Mouse (Mus musculus): ENCODE measurements around the gene Cfap73.

Cfap73 gene

DNA sequence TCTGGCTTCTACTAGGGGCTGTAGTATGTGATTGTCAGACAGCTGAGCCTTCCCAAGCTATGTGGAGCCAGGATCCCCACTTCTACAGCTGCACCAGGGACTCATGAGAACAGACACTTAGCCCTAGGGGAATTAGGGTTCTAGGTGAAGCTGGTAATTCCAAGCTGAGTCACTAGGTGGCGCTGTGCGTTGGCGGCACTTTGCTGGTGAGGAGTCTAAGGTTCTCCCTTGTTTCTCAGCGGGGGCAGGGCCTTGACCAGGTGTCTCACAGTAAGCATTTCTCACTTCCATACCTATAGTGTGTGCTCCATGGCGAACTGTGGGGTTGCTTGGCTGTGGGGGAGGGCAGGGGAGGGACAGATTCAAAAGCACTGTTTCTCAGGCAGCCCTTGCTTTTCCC, 14.8 kb downstream of the Cfap73 start:
- CTCF ChIA-PET, result interaction anchor here (0.8 to 2.8 kb wide), 4 partner anchors 34 to 125 kb away, joined by 3 to 29 read pairs (median 5); no protein-coding TSS in a partner anchor

DNA sequence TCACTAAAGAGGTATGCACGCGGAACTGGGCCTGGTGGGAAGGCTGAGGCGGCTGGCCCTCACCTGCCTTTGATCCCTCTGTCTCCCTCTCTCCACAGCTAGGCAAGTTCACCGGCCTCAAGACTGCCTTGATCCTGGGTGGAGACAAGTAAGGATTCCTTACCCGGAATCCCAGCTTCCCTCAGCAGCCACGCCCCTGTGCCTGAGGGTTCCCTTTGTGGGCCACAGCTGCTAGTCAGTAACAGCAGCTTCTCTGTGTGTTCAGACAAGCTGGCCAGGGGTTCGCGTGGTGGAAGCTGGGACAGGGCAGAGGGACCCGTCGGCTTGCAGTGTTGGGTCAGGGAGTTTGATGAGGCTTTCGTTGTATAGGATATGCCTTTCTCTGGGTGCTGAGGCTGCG, 15.3 kb downstream of the Cfap73 start:
- CTCF ChIA-PET, result interaction anchor here (0.7 to 0.9 kb wide), 5 partner anchors 29 to 126 kb away, joined by 3 to 5 read pairs (median 3); no protein-coding TSS in a partner anchor

DNA sequence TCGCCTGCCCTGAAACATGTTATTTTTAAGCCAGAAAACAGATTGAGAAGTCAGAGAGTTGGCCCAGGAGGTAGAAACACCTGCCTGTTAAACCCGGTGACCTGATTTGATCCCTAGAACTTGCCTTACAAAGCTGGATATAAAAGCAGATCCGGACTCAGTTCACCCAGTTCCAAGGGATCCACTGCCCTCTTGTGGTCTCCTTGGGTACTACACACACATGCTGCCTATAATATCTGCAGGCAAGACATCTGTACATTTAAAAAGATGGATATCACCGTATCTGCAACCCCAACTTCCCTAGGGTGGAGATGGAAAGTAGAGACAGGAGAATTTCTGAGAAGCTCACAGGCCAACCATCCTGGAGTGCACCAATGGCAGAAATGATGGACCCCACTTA, 18.1 kb downstream of the Cfap73 start:
- CTCF ChIA-PET, result interaction anchor here (0.5 to 0.6 kb wide), 2 partner anchors 90 to 110 kb away, joined by 3 to 4 read pairs; no protein-coding TSS in a partner anchor

DNA sequence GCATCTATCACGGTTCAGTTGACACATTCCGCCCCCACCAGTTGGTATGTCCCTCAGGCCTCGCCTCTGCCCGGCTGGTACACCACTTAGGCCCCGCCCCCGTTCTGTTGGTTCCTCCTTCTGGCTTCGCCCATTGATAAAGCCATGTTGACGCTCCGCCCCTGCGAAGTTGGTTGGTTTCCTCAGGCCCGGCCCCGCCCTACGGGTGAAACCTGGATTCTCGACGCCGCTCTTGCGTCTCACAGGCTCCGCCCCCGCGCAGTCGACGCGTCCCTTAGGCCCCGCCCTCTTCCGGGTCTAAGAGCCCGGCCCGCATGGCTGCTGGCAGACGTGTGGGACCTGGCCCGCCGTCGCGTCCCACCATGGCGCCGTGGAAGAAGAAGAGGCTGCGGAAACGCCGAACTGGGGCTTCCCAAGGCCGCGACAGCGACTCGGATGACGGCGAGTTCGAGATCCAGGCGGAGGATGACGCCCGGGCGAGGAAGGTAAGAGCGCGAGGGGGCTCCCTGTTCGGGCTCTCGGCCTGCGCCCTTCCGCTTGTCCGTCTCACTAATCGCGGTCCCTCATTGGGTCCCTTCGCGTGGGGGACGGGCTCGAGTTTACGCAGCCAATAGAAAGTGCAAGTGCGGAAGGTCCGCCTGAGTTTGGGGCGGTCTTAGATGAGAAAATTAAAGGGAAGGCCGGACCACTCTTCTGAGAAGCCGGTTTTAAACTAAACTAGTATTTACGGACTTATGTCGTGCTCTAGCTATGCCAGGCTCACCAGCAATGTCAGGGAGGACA, 21.0 kb downstream of the Cfap73 start:
- CTCF ChIA-PET, result interaction anchor here (0.6 to 1.2 kb wide), 3 partner anchors 8 to 101 kb away, joined by 3 to 16 read pairs (median 4); no protein-coding TSS in a partner anchor

DNA sequence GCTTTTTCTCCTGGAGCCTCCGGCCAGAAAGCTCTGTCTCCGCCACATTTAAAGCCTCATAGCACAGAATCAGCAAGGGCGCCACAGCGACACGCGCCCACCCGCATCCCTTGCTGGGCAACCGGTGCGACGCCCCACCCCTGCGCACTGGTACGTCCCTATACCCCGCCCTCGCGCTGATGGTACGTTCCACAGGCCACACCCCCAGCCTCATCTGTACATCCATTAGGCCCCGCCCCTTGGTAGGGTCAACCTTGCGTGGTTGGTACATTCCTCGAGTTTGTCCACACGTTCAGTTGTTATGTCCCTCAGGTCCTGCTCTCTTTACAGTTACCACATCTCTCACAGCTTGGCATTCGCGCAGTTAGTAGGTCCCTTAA, 21.6 kb downstream of the Cfap73 start, which contains the start of the genes Rita1 and Ddx54:
Gene Rita1 (minus strand): TSS at position 148 of the 380 bp plus-strand sequence.
Gene Ddx54 (plus strand): TSS at position 298 of the 380 bp plus-strand sequence.
- CTCF ChIA-PET, result interaction anchor here (0.7 to 1.2 kb wide), 3 partner anchors 9 to 102 kb away, joined by 4 to 16 read pairs (median 9); no protein-coding TSS in a partner anchor

DNA sequence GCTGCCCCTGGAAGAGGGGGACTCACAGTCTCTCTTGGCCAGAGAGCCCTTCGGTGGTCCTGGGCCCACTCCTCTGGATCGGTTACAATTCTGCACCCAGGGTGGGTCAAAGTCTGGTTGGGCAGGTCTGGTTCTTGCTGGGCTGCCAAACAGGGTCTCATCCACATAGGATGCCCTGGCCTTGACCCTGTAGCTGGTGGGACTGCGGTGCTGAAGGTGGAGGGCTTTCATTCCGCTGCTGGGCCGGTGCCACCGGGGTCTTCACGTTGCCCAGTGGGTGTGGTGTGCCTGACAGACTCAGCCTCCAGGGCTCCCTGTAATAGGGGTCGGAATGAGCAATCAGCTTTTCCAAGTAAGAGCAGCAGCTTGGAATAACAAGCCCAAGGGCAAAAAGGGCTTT, 22.6 kb downstream of the Cfap73 start:
- CTCF ChIA-PET, result interaction anchor here (1.2 kb wide), 1 partner anchor 101 kb away, joined by 9 read pairs; no protein-coding TSS in a partner anchor

DNA sequence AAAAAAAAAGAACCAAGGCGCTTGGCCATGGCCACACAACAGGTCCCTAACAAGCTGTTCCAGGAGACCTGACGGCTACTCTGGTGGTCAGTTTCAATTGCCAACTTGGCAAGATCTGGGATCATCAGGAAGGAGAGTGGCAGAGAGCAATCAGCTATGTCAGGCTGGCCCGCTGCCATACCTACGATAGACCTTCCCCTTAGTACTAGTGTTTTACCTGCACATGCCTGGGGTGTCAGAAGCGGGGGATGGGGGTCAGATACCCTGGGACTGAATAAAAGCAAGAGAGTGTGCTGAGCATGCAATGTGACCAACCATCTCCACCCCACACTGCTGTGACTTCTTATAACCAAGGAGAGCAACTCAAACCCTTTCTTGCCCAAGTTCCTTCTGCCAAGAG, 23.1 kb downstream of the Cfap73 start:
- CTCF ChIA-PET, result no interaction called here

DNA sequence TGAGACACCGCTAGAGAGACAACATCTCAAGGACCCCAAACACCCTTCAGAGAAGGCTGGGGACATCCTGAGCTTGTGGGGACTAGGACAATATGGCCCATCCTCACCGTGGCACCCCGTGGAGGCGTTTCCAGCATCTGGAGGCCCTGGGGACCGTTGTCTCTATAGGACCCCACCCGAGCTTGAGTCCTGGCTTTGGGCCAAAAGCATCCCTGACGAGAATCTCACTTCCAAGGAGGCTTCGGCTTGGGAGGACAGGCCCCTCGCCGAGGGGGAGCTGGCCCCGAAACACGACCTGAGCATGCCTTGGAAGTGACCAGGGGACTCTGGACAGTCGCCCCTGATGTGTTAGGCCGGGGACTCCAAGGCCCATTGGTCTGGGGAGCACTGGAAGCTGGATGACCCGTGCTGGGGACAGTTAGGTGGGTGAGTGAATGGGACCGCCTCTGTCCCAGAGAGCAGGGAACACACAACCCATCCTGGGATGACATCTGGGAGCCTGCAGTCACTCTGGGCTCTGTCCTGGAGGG, 24.7 kb downstream of the Cfap73 start:
- CTCF ChIA-PET, result no interaction called here

DNA sequence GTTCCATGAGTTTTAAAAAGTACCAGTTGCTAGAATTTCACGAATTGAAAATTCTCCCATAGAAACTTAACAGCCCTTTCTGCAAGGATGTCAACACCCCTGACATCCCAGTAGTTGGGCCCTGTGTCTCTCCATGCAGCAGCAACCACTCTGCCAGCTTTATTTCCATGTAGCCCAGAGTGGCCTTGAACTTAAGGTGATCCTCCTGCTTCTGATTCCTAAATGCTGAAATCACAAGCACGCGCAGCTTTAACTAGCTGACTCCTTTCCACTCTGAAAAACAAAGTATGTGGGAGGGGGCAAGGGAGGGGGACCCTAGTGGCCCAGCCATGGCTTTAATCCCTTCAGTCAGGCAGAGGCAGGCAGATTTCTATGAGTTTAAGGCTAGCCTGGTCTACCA, 26.7 kb downstream of the Cfap73 start:
- CTCF ChIA-PET, result interaction anchor here (1.6 kb wide), 1 partner anchor 10 kb away, joined by 4 read pairs; no protein-coding TSS in a partner anchor

DNA sequence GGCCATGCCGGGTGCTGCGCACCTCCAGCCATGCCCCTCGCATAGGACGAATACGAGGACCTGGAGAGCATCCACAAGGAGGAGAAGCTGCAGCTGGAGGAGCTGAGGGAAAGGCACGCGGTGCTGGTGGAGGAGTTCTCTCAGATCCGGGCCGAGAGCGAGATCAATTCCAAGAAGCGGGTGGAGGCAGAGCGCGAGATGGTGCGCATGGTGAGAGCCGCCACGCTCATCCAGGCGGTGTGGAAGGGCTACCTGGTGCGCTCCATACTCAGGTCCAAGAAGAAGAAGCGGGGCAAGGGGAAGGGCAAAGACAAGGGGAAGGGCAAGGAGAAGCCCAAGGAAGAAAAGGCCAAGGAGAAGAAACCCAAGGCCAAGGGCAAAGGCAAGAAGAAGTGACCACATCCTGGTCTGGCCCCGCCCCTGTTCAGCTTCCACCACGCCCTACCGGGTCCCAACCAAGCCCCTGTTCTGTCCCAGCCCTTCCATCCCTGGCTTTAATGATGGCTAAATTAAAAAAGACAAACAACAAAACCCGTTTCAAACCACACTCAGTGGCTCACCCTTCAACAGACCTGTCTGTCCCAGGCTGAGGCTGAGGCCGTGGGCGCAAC, 27.3 kb downstream of the Cfap73 start:
- CTCF ChIA-PET, result interaction anchor here (1.3 kb wide), 1 partner anchor 15 kb away, joined by 3 read pairs; no protein-coding TSS in a partner anchor

DNA sequence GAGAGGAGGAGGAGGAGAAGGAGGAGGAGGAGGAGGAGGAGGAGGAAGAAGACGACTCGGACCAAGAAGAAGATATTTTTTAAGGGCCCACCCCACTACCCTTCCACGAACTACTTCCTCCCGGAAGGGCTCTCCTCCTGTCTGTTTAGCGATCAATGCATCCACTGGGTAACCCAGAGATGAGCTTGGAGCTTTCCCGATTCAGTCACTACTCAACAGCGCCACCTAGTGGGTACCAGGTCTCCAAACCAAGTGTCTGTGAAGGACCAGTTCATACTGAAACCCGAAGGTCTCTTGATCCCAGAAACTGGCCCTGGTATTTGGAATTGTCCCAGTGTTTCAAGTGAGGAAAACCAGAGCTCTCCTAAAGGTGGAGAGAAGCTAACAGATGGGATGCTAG, 28.3 kb downstream of the Cfap73 start:
- CTCF ChIA-PET, result interaction anchor here (0.6 to 1.5 kb wide), 11 partner anchors 14 to 154 kb away, joined by 3 to 6 read pairs (median 3); no protein-coding TSS in a partner anchor

DNA sequence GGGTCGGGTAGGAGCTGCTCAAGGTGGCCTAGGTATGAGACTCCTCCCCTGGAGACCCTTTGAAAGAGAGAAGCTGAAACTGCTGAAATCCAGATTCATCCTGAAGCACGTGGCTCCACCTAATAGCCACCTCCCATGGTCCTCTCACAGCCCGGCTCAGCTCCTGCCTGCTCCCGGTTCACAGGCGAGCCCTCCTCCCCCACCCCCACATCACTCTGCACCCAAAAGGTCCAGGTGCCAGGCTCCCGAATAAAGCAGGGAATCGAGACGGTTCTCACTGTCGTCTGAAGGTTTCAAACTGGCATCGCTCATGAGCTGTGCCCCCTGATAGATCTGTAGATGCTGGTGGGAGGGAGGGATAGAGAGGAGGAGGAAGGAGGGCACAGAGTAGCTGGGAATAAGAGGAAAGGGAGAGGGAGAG, 28.8 kb downstream of the Cfap73 start:
- CTCF ChIA-PET, result interaction anchor here (0.7 to 1.5 kb wide), 11 partner anchors 13 to 499 kb away, joined by 3 to 27 read pairs (median 3); no protein-coding TSS in a partner anchor

DNA sequence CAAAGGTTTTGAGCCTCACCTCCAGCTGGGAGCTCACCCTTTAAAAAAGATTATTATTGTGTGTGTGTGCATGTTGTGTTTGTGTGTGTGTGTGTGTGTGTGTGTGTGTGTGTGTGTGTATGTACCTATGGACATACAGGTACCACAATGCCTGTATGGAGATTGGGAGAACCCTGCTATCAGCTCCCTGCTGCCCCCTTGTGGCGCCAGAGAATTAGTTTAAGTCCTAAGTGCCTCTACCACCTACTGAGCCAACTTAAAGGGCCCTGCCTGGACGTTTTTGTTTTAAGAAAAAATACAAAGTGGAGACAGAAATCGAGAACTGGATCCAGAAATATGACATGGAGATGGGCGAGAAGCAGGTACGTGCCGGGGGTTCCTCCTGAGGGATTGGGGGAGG, 29.2 kb downstream of the Cfap73 start:
- CTCF ChIA-PET, result interaction anchor here (0.6 to 1.5 kb wide), 9 partner anchors 17 to 499 kb away, joined by 3 to 27 read pairs (median 6); no protein-coding TSS in a partner anchor

DNA sequence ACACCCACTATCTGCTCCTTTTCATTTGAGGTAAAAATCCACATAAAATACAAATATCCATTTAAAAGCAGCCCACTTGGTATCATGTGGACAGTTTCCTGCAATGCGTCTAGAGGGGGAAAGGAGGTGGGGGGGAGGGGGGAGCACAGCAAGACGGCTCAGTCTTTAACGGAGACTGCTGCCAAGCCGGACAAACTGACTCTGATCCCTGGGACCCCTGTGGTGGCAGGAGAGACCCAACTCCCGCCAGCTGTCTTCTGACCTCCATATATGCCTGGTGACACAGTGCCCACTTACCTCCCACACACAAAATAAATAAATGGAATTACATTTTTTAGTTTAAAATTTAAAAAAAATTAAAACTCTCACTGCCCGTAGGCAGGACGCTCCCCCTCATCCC, 30.5 kb downstream of the Cfap73 start:
- CTCF ChIA-PET, result no interaction called here

DNA sequence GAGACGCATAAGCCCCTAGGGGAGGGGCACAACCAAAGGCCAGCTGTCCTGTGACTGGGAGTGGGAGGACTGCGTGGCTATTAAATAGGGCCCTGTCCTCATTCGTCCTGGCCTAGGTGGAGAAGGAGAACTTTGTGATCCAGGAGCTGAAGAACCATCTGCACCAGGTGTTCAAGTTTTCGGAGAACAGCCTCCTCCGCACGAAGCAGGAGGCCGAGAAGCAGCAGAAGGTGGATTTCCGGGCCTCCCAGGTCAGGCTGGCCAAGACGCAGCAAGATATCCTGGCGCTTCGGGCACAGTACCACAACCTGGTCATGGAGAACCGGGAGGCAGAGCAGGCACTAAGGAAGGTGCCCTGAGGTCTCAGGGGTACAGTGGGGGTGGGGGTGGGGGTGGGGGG, 31.8 kb downstream of the Cfap73 start:
- CTCF ChIA-PET, result no interaction called here

DNA sequence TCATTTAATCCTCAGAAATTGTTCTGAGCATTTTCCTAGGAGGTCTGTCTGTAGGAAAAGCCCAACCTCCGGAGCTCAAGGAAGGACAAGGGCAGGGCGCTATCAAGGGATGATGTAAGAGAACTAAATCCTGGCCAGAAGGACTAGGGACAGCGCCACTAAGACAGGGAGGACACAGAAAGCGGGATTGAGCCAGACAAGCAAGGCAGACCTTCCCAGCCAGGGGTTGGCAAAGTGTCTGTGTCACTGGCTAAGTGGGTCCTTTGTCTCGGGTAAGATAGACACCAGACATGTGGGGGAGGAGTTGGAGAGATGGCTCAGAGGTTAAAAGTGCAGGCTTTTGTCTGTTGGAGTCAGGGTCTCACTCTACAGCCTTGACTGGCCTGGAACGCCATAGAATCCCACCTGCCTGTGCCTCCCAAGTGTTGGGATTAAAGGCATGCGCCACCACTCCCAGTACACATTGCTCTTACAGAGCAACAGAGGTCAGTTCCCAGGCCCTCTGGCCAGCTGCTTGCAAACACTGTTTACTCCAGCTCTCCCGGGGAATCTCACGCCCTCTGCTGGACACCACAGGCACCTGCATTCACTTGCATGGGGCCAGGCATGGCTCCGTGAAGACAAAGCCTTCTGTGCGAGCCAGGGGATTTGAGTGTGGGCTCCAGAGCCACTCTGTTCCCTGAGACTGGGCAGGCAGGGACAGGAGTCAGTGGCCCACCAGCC, 32.9 kb downstream of the Cfap73 start:
- CTCF ChIA-PET, result interaction anchor here (0.6 kb wide), 1 partner anchor 14 kb away, joined by 3 read pairs; no protein-coding TSS in a partner anchor

DNA sequence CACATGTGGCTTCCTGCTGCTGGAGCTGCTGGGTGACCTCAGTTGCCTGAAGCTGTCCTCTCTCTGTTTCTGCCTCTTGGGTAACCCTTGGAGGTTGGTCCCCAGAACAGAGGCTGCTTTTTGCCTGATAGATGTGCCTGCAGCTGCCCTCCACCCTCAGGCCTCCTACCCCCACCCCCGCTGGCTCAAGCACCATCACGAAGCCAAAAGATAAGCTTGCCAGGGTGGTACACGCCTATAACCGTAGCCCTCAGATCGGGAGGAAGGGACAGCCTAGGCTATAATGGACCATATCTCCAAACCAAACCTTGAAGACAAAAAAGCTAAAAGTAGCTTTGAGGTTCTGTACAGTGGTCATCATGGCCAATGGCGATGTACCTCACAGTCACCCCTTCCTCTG, 34.4 kb downstream of the Cfap73 start:
- CTCF ChIA-PET, result interaction anchor here (0.7 kb wide), 1 partner anchor 14 kb away, joined by 3 read pairs; no protein-coding TSS in a partner anchor

DNA sequence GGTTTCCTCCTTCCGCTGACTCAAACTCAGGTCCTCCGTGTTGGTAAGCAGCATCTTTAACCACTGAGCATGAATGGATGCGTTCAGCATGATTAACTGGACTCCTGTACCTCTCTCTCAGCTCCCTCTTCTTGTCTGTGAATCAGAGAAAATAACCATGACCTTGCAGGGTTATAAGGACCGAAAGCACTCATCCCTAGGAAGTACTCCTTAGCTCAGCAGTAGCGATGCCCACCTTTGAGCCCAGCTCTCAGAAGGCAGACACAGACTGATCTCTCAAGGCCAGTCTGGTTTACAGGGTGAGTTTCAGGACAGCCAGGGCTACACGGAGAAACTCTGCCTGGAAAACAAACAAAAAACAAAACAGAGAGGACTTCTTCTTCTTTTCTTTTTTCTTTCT, 39.5 kb downstream of the Cfap73 start:
- CTCF ChIA-PET, result no interaction called here

DNA sequence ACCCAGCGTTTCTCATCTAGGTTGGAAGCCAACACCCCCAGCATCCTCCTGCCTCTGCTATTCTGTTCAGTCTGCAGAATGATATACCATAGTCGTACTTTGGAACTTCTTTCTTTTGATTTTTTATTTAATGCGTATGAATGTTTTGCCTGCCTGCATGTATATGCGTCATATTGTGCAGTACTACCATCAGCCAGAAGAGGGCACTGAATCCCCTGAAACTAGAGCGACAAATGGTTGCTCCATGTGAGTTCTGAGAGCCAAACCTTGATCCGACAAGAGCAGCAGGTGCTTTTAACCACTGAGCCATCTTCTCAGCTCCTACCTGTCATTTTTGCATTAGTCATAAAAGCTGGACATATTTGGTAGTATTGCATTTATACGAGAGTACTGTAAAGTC, 41.9 kb downstream of the Cfap73 start:
- CTCF ChIA-PET, result interaction anchor here (0.8 kb wide), 1 partner anchor 14 kb away, joined by 3 read pairs; no protein-coding TSS in a partner anchor

DNA sequence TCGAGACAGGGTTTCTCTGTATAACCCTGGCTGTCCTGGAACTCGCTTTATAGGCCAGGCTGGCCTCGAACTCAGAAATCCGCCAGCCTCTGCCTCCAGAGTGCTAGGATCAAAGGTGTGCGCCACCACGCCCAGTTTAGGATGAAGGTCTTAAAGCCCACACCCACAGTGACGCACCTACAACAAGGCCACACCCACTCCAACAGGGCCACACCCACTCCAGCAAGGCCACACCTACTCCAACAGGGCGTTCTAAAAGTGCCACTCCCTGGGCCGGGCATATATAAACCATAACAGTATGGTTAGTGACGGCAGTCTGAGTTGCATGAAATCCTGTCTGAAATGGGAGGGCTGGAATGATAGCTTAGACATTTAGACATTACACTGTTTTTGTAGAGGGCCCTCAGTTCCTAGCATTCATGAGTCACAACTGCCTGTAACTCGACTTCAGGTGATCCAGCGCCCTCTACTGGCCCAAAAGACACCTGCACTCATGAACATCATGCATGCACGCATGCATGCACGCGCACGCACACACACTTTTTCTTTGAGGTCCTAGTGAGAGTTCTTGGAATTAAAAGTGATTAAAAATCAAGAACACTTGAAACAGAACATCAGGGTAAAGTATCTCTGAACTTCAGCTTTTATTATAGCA, 43.6 kb downstream of the Cfap73 start:
- CTCF ChIA-PET, result no interaction called here

Measured in spleen, embryonic (tissue).